Mouse (Mus musculus) MEL (cell line): ENCODE results near the gene Cdk14. TPM values are rescaled to one million over a fixed set of nuclear protein-coding genes. Genes with fewer than 3 reads are reported as not detected.

ENCODE experiments used
- DNase-seq: peaks from one replicate; pipeline ENCODE4 v3.0.0; 2011; ENCODE audit warnings: low read depth, low spot score
- H3K27ac ChIP-seq: 2 replicates; pipeline ENCODE4 v1.5.1; 2012; ENCODE audit warnings: low read depth, mild to moderate bottlenecking, control low read depth, low read length, moderate library complexity; ENCODE audit not compliant: control insufficient read depth
- H3K27me3 ChIP-seq, 2 experiments: fragments of 150-350 bp in 1 of 2; sonication (generic) in 1 of 2; 2 replicates each; pipeline ENCODE4 v1.6.1; 2012; ENCODE audit warnings: low read length in 2 of 2, mild to moderate bottlenecking in 2 of 2, improper control_type of control experiment in 1 of 2, moderate library complexity in 1 of 2; ENCODE audit not compliant: insufficient read depth in 2 of 2, control insufficient read depth in 1 of 2
- H3K36me3 ChIP-seq, 2 experiments: 2 replicates each; pipeline ENCODE4 v1.6.1; 2012 to 2014; ENCODE audit warnings: low read length in 2 of 2, improper control_type of control experiment in 1 of 2, inconsistent platforms in 1 of 2, mild to moderate bottlenecking in 1 of 2; ENCODE audit not compliant: insufficient read depth in 2 of 2, control insufficient read depth in 1 of 2
- H3K4me1 ChIP-seq, 2 experiments: fragments of 150-350 bp in 1 of 2; sonication (generic) in 1 of 2; 2 replicates each; pipeline ENCODE4 v1.6.1; 2012; ENCODE audit warnings: low read length in 2 of 2, improper control_type of control experiment in 1 of 2, mild to moderate bottlenecking in 1 of 2; ENCODE audit not compliant: insufficient read depth in 2 of 2, control insufficient read depth in 1 of 2
- H3K4me3 ChIP-seq, 2 experiments: fragments of 150-350 bp in 1 of 2; sonication (generic) in 1 of 2; 2 replicates each; pipeline ENCODE4 v1.5.1; 2012; ENCODE audit warnings: low read depth in 2 of 2, low read length in 2 of 2, mild to moderate bottlenecking in 2 of 2, moderate library complexity in 2 of 2, control low read depth in 1 of 2, improper control_type of control experiment in 1 of 2; ENCODE audit not compliant: control insufficient read depth in 1 of 2, insufficient read depth in 1 of 2
- H3K79me2 ChIP-seq: 2 replicates; pipeline ENCODE4 v1.6.1; 2012; ENCODE audit warnings: mild to moderate bottlenecking, low read length, moderate library complexity; ENCODE audit not compliant: control insufficient read depth, poor library complexity, insufficient read depth
- H3K9ac ChIP-seq: 2 replicates; pipeline ENCODE4 v1.6.1; 2012; ENCODE audit warnings: low read depth, mild to moderate bottlenecking, control low read depth, low read length, moderate library complexity; ENCODE audit not compliant: control insufficient read depth, poor library complexity, severe bottlenecking
- H3K9me3 ChIP-seq: fragments of 150-350 bp; sonication (generic); replicated peaks from 2 replicates; pipeline ENCODE4 v1.6.1; 2012; ENCODE audit warnings: mild to moderate bottlenecking, low read length, improper control_type of control experiment, moderate library complexity; ENCODE audit not compliant: insufficient read depth
- ETS1 ChIP-seq: IDR thresholded peaks from 2 replicates; pipeline ENCODE4 v1.6.1; 2012; ENCODE audit warnings: low read depth, mild to moderate bottlenecking, inconsistent platforms, low read length, improper control_type of control experiment, moderate library complexity
- GABPA ChIP-seq: IDR thresholded peaks from 2 replicates; pipeline ENCODE4 v1.6.1; 2012; ENCODE audit warnings: low read depth, mild to moderate bottlenecking, inconsistent platforms, low read length, improper control_type of control experiment, moderate library complexity
- GATA1 ChIP-seq: IDR thresholded peaks from 2 replicates; pipeline ENCODE4 v1.6.1; 2011; ENCODE audit warnings: low read depth, low read length, improper control_type of control experiment
- HCFC1 ChIP-seq: IDR thresholded peaks from 2 replicates; pipeline ENCODE4 v1.6.1; 2012; ENCODE audit warnings: low read depth, mild to moderate bottlenecking, inconsistent platforms, low read length, improper control_type of control experiment, moderate library complexity
- JUND ChIP-seq: IDR thresholded peaks from 2 replicates; pipeline ENCODE4 v1.6.1; 2011; ENCODE audit warnings: low read depth, mild to moderate bottlenecking, improper control_type of control experiment, low read length
- KAT2A ChIP-seq: conservative IDR thresholded peaks from 2 replicates; pipeline ENCODE4 v1.6.1; 2012; ENCODE audit warnings: low read depth, low read length, improper control_type of control experiment, inconsistent platforms
- MAX ChIP-seq: IDR thresholded peaks from 2 replicates; pipeline ENCODE4 v1.6.1; 2011; ENCODE audit warnings: low read length, improper control_type of control experiment
- MAZ ChIP-seq: IDR thresholded peaks from 2 replicates; pipeline ENCODE4 v1.6.1; 2012; ENCODE audit warnings: low read depth, mild to moderate bottlenecking, inconsistent platforms, low read length, improper control_type of control experiment
- MEF2A ChIP-seq: IDR thresholded peaks from 2 replicates; pipeline ENCODE4 v1.6.1; 2014; ENCODE audit warnings: low read depth, mild to moderate bottlenecking, inconsistent platforms, low read length, improper control_type of control experiment; ENCODE audit not compliant: poor library complexity, insufficient replicate concordance, severe bottlenecking; ENCODE audit errors: extremely low read depth
- MXI1 ChIP-seq: IDR thresholded peaks from 2 replicates; pipeline ENCODE4 v1.6.1; 2011; ENCODE audit warnings: mild to moderate bottlenecking, low read depth, low read length, improper control_type of control experiment
- MYC ChIP-seq: IDR thresholded peaks from 2 replicates; pipeline ENCODE4 v1.6.1; 2011; ENCODE audit warnings: low read depth, mild to moderate bottlenecking, low read length, improper control_type of control experiment, moderate library complexity
- NELFE ChIP-seq: IDR thresholded peaks from 2 replicates; pipeline ENCODE4 v1.6.1; 2011; ENCODE audit warnings: low read depth, low read length, improper control_type of control experiment
- POLR2AphosphoS2 ChIP-seq: IDR thresholded peaks from 2 replicates; pipeline ENCODE4 v1.6.1; 2011; ENCODE audit warnings: low read length, improper control_type of control experiment
- POLR2AphosphoS5 ChIP-seq: IDR thresholded peaks from 2 replicates; pipeline ENCODE4 v1.6.1; 2012; ENCODE audit warnings: low read depth, borderline replicate concordance, mild to moderate bottlenecking, inconsistent platforms, low read length, moderate library complexity, mixed read lengths
- RAD21 ChIP-seq: IDR thresholded peaks from 2 replicates; pipeline ENCODE4 v1.6.1; 2011; ENCODE audit warnings: mild to moderate bottlenecking, low read depth, low read length, improper control_type of control experiment
- TAL1 ChIP-seq: IDR thresholded peaks from 2 replicates; pipeline ENCODE4 v1.6.1; 2012; ENCODE audit warnings: mild to moderate bottlenecking, inconsistent platforms, low read length, moderate library complexity, mixed read lengths
- TBP ChIP-seq: IDR thresholded peaks from 2 replicates; pipeline ENCODE4 v1.8.0; 2011; ENCODE audit warnings: low read depth, low read length, improper control_type of control experiment
- USF1 ChIP-seq: IDR thresholded peaks from 2 replicates; pipeline ENCODE4 v1.6.1; 2014; ENCODE audit warnings: low read depth, mild to moderate bottlenecking, inconsistent platforms, low read length, improper control_type of control experiment, moderate library complexity
- ZKSCAN1 ChIP-seq: IDR thresholded peaks from 2 replicates; pipeline ENCODE4 v1.6.1; 2012; ENCODE audit warnings: low read depth, mild to moderate bottlenecking, inconsistent platforms, low read length, improper control_type of control experiment, moderate library complexity
- ZMIZ1 ChIP-seq: IDR thresholded peaks from 2 replicates; pipeline ENCODE4 v1.6.1; 2012; ENCODE audit warnings: low read depth, mild to moderate bottlenecking, inconsistent platforms, low read length, improper control_type of control experiment, moderate library complexity
- polyA plus RNA-seq, 2 experiments: library from polyadenylated mRNA; stranded (reverse) in 1 of 2; unstranded in 1 of 2; fragments of >175 nt in 1 of 2; fragments of >200 nt in 1 of 2; gene quantifications; 2 replicates each; pipeline versions ENCODE4 v1.2.1 to v1.2.4; 2012; ENCODE audit warnings: low replicate concordance in 2 of 2, low read depth in 1 of 2; ENCODE audit not compliant: insufficient read length in 2 of 2, insufficient read depth in 1 of 2, missing spikeins in 1 of 2
- total RNA-seq: library from RNA; depleted of rRNA; stranded (reverse); fragments of 300-350 nt; gene quantifications from 2 replicates; pipeline ENCODE4 v1.2.3, GENCODE M21; 2012

Gene Cdk14
- total and polyA plus RNA-seq, 3 experiments = not detected

- Histone ChIP-seq H3K4me3 (no peak overlapping the region), H3K79me2 (no peaks in the 10 kb centered on the region), H3K27me3 (no peaks in the 10 kb centered on the region), H3K36me3 (no peaks in the 10 kb centered on the region), H3K4me1 (no peaks in the 10 kb centered on the region), H3K27ac (no peak overlapping the region), H3K9me3 (no peaks in the 10 kb centered on the region), H3K9ac (no peak overlapping the region)
- no peak for DNase-seq
- TF ChIP-seq JUND = no peak
- no peak for TF ChIP-seq GATA1
- no peak for TF ChIP-seq MXI1
- no peak for TF ChIP-seq MYC
Observed at GRCm38 (mm10) chr5:5372354-5372753, 47.8 kb downstream of the Cdk14 start.

GRCm38 (mm10) chr5:5370322-5371082 lies 49.6 kb downstream of the Cdk14 start:
- H3K79me2 ChIP-seq = no peaks in the 10 kb centered on the region
- DNase-seq = no peak
- no peaks in the 10 kb centered on the region for H3K4me1 ChIP-seq
- H3K9me3 ChIP-seq = no peaks in the 10 kb centered on the region
- no peaks in the 10 kb centered on the region for H3K36me3 ChIP-seq
- H3K9ac ChIP-seq = no peak overlapping the region
- no peak for TF ChIP-seq JUND
- TF ChIP-seq KAT2A = no peak
- TF ChIP-seq ZMIZ1 = no peak
- TF ChIP-seq NELFE = no peak
- no peak for TF ChIP-seq ETS1
- no peak for TF ChIP-seq RAD21
- TF ChIP-seq USF1 = no peak
- TF ChIP-seq GABPA = no peak
- H3K4me3 ChIP-seq = no peak overlapping the region
- H3K27me3 ChIP-seq = no peaks in the 10 kb centered on the region
- H3K27ac ChIP-seq = no peak overlapping the region

GRCm38 (mm10) chr5:5368389-5369164 lies 51.5 kb downstream of the Cdk14 start:
- DNase-seq = no peak
- Histone ChIP-seq H3K79me2 (no peaks in the 10 kb centered on the region), H3K4me1 (no peaks in the 10 kb centered on the region), H3K36me3 (no peaks in the 10 kb centered on the region), H3K9ac (no peak overlapping the region), H3K27ac (no peak overlapping the region), H3K27me3 (no peaks in the 10 kb centered on the region), H3K9me3 (no peaks in the 10 kb centered on the region), H3K4me3 (no peak overlapping the region)
- TF ChIP-seq ZKSCAN1 (no peak), TBP (no peak), POLR2AphosphoS5 (no peak), HCFC1 (no peak), MAX (no peak), ZMIZ1 (no peak), POLR2AphosphoS2 (no peak), MAZ (no peak), MEF2A (no peak), TAL1 (no peak)
